Mouse (Mus musculus) bone marrow, adult 2 months (tissue): ENCODE data around the gene Kng2.

Source experiments
- CTCF ChIP-seq: fragments of 200-500 bp; IDR thresholded peaks from 2 replicates; pipeline ENCODE4 v1.5.1; 2011; ENCODE audit warnings: low read length, control low read depth; ENCODE audit not compliant: control insufficient read depth, insufficient read depth
- POLR2A ChIP-seq: fragments of 200-500 bp; IDR thresholded peaks from 2 replicates; pipeline ENCODE4 v1.6.1; 2011; ENCODE audit warnings: low read depth, mild to moderate bottlenecking, control low read depth, low read length, borderline replicate concordance; ENCODE audit not compliant: control insufficient read depth

- TF ChIP-seq CTCF (no peak), POLR2A (no peak)
These were observed 2.7 kb downstream of the Kng2 start for GRCm38 (mm10) chr16:23026582-23026981.
